ENCODE assay signal across 8 mouse cellular contexts in the genomic region with DNA sequence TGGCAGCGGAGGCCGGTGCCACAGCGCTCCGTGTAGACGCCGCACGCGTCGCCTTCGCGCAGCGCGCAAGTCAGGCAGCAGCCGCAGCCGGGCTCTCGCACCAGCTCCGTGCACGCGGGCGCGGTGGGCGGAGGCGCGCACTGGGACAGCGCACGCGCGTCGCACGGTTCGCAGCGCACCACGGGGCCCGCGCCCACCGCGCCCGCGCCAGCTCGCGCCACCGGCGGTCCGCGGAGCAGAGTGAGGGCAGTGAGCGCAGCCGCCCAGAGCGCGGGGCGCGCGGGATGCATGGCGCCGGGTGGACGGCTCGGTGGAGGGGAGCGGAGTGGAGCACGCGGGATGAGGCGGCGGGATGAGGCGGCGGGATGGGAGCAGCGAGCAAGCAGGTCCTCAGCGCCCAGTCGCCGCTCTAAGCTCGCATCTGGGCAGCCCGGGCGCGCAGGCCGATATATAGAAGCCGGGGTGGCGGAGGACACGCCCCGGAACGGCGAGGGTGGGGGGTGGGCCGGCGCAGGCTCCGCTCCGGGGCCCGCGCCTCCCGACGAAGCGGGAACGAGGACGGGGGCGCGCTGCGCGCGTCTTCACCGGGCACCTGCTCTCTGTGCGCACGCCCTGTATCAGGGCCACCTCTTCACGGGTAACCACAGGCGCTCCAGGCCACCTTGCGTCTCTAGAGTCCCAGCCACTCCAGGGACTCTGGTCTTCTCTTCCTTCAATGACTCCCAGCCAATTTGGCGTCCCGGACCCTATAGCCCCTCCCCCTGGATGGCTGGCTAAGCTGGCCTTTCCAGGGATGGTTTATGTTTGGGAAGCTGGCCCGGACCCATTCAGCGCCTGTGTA. TPM values are rescaled to one million over a fixed set of nuclear protein-coding genes. Genes with fewer than 3 reads are reported as not detected.
DNase-seq lines count a peak whose midpoint lies in the region; ATAC-seq and TF ChIP-seq lines count a peak whose summit lies in the region.

A gene (minus strand): TSS at position 423 of the 841 bp plus-strand sequence.

- peak; percentile 65 for DNase-seq in kidney, adult 18-20 months
- DNase-seq in kidney, adult 9 months = no peak
- DNase-seq in cerebellum, postnatal 36 days = peak; percentile 53 to 66
- DNase-seq in gastrocnemius, adult 2 months = peak; percentile 74
- peak; percentile 89 for DNase-seq in hindbrain, embryonic 14.5 days (ENCODE audit: low spot score)
- DNase-seq in left cerebral cortex, adult 9 months (ENCODE audit: low spot score in 2 of 2) = peak; percentile 43 to 70

- peak within 1 kb of the TSS; percentile 82 for H3K4me3 ChIP-seq in gastrocnemius, adult 2 months
- H3K4me3 ChIP-seq in hindbrain, embryonic 14.5 days (replicated peaks; ENCODE audit: low read length) = peak within 1 kb of the TSS; percentile 80
- H3K4me3 ChIP-seq in midbrain, embryonic 12.5 days = peak within 1 kb of the TSS; percentile 66
- peak within 1 kb of the TSS; percentile 82 for H3K4me3 ChIP-seq in testis, adult 2 months (ENCODE audit: control insufficient read depth, low read depth, low read length)

- TF ChIP-seq CTCF in gastrocnemius, adult 2 months (IDR thresholded peaks at IDR 0.05) = no peak
- TF ChIP-seq CTCF in testis, adult 2 months (IDR thresholded peaks at IDR 0.05; ENCODE audit: control insufficient read depth, insufficient read depth, insufficient replicate concordance, low read depth, low read length) = no peak

- H3K27me3 ChIP-seq in hindbrain, embryonic 14.5 days (ENCODE audit: control insufficient read depth, insufficient read depth, low read length) = peaks cover 34% of the 10 kb centered on the region
- H3K27me3 ChIP-seq in midbrain, embryonic 12.5 days = peaks cover 44% of the 10 kb centered on the region
- no peaks in the 10 kb centered on the region for H3K27me3 ChIP-seq in testis, adult 2 months (ENCODE audit: control insufficient read depth, insufficient read depth, low read length)

- intact Hi-C loops in gastrocnemius, adult 2 months (cut with DNase I) = loop anchor here (2.0 to 10.0 kb wide), 3 partner anchors 354 to 1311 kb away; no protein-coding TSS in a partner anchor

- ATAC-seq in hindbrain, embryonic 14.5 days (ENCODE audit: low FRiP score) = peak; percentile 91
- peak; percentile 89 for ATAC-seq in midbrain, embryonic 12.5 days (ENCODE audit: low FRiP score, low read depth)

- H3K4me1 ChIP-seq in hindbrain, embryonic 14.5 days (replicated peaks; ENCODE audit: control insufficient read depth, insufficient read depth, low read length) = peaks cover 31% of the 10 kb centered on the region
- H3K4me1 ChIP-seq in midbrain, embryonic 12.5 days = peaks cover 15% of the 10 kb centered on the region
- peaks cover 9% of the 10 kb centered on the region for H3K4me1 ChIP-seq in testis, adult 2 months (ENCODE audit: control insufficient read depth, insufficient read depth, low read length)

- no peak for TF ChIP-seq POLR2A in testis, adult 2 months (IDR thresholded peaks at IDR 0.05; ENCODE audit: control insufficient read depth, low read depth, low read length)

- no peaks in the 10 kb centered on the region for H3K9me3 ChIP-seq in hindbrain, embryonic 14.5 days (ENCODE audit: control insufficient read depth, low read length)
- no peaks in the 10 kb centered on the region for H3K9me3 ChIP-seq in midbrain, embryonic 12.5 days

- peak within 1 kb of the TSS; percentile 74 for H3K27ac ChIP-seq in gastrocnemius, adult 2 months
- H3K27ac ChIP-seq in hindbrain, embryonic 14.5 days = peak within 1 kb of the TSS; percentile 89
- peak within 1 kb of the TSS; percentile 60 for H3K27ac ChIP-seq in midbrain, embryonic 12.5 days (replicated peaks)
- H3K27ac ChIP-seq in testis, adult 2 months (ENCODE audit: control insufficient read depth, insufficient read depth, low read depth, low read length) = no peak within 1 kb of the TSS

- H3K9ac ChIP-seq in hindbrain, embryonic 14.5 days = peak within 1 kb of the TSS; percentile 91
- peak within 1 kb of the TSS; percentile 69 for H3K9ac ChIP-seq in midbrain, embryonic 12.5 days (replicated peaks)

- no peaks in the 10 kb centered on the region for H3K36me3 ChIP-seq in hindbrain, embryonic 14.5 days (replicated peaks; ENCODE audit: control insufficient read depth, insufficient read depth)
- no peaks in the 10 kb centered on the region for H3K36me3 ChIP-seq in midbrain, embryonic 12.5 days
- H3K36me3 ChIP-seq in testis, adult 2 months (ENCODE audit: control insufficient read depth, insufficient read depth, low read length) = no peaks in the 10 kb centered on the region

- WGBS in hindbrain, embryonic 14.5 days = under 1% methylated on average over 73 of the region's 104 CpGs
- WGBS in midbrain, embryonic 12.5 days = under 1% methylated on average over 89 of the region's 104 CpGs

- peak within 1 kb of the TSS; percentile 94 for H3K4me2 ChIP-seq in hindbrain, embryonic 14.5 days (replicated peaks)
- H3K4me2 ChIP-seq in midbrain, embryonic 12.5 days (replicated peaks) = peak within 1 kb of the TSS; percentile 88

RNA-seq across cellular contexts. Expression of the gene that starts here (rescaled TPM):
- 10 to 100 TPM; 10.7 to 18.1 TPM for total RNA-seq in gastrocnemius, adult 2 months (2021)
- 19.7 and 22.3 TPM in 2 replicates for polyA plus RNA-seq in hindbrain, embryonic 14.5 days (2014; fragmentation: Nextera tagmentation; extraction: Ambion mirVana)
- polyA plus RNA-seq in midbrain, embryonic 12.5 days (2016; fragmentation: Nextera tagmentation; extraction: Ambion mirVana) = 7.6 and 8.3 TPM in 2 replicates
- 1.8 and 2.2 TPM in 2 replicates for polyA plus RNA-seq in testis, adult 2 months (2012; rRNA removed)
